Comparison of ENCODE assay signal across 12 mouse cellular contexts in genomic region chr15:7340703-7341309, GRCm38 (mm10).
"Had no signal": no experiment of that assay in that cellular context is flagged by ENCODE, and none has a peak within 500 bp of the region (broad histone marks: within the 10 kb centered on the region; RNA-seq: fewer than 3 reads in every experiment).

No protein-coding gene starts in this region.

- H3K27me3 ChIP-seq: liver, embryonic 13.5 days; megakaryocyte, embryonic 14.5 days; midbrain, embryonic 12.5 days had no signal

- H3K36me3 ChIP-seq: liver, embryonic 13.5 days; midbrain, embryonic 12.5 days had no signal

- H3K27ac ChIP-seq: kidney, postnatal 0 days; layer of hippocampus, adult 2 months; liver, embryonic 13.5 days; midbrain, embryonic 12.5 days had no signal

- H3K9ac ChIP-seq: liver, embryonic 13.5 days; midbrain, embryonic 12.5 days had no signal

- H3K4me1 ChIP-seq: liver, embryonic 13.5 days; megakaryocyte, embryonic 14.5 days; midbrain, embryonic 12.5 days had no signal

- DNase-seq: kidney, adult 2 months; kidney, postnatal 25 days; layer of hippocampus, adult 9-11 months; liver, embryonic 13.5 days; lung, postnatal 10 days; thymus, adult 18-20 months; thymus, postnatal 36 days had no signal

- H3K9me3 ChIP-seq: liver, embryonic 13.5 days; megakaryocyte, embryonic 14.5 days; midbrain, embryonic 12.5 days had no signal

- H3K4me2 ChIP-seq: liver, embryonic 13.5 days; midbrain, embryonic 12.5 days had no signal

- ATAC-seq: intestine, postnatal 0 days had no signal

- H3K4me3 ChIP-seq: layer of hippocampus, adult 2 months; liver, embryonic 13.5 days; megakaryocyte, embryonic 14.5 days; midbrain, embryonic 12.5 days had no signal
